ENCODE assay signal across 10 mouse cellular contexts in the genomic region with DNA sequence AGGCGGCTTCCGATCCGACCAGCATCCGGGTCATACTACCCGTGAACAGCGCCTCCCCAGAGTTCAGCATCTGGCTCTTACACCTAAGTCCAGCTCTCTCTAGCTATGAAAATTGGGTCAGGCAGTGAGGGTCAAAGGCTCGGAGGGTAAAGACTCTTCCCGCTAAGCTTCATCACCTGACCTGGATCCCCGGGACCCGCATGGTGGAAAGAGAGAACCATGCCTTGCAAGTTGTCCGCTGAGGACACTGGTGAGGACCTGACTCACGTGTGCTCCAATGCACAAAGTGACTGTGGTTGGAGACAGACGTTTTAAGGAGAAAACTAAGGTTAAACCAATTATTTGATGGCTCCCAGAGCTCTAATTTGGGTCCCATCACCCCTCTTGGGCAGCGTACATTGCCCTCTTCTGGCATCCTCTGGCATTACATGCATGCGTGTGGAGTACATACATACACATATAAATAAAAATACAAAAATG.
DNase-seq lines count a peak whose midpoint lies in the region; ATAC-seq and TF ChIP-seq lines count a peak whose summit lies in the region.
"Had no signal": no experiment of that assay in that cellular context is flagged by ENCODE, and none has a peak within 500 bp of the region (broad histone marks: within the 10 kb centered on the region; RNA-seq: fewer than 3 reads in every experiment).

No protein-coding gene starts in this region.

- H3K4me2 ChIP-seq in liver, embryonic 15.5 days: peak overlapping the region; percentile 42

- ATAC-seq in CD4-positive, CD25-positive, alpha-beta regulatory T cell, adult 4 months: no peak
- no peak for ATAC-seq in liver, embryonic 15.5 days (ENCODE audit: insufficient read depth)

- no peaks in the 10 kb centered on the region for H3K9me3 ChIP-seq in liver, embryonic 15.5 days (replicated peaks)

- H3K27ac ChIP-seq in testis, adult 2 months (ENCODE audit: control insufficient read depth, insufficient read depth, low read depth, low read length): no peak overlapping the region
- no peak overlapping the region for H3K27ac ChIP-seq in liver, embryonic 15.5 days (replicated peaks)

- H3K36me3 ChIP-seq in testis, adult 2 months (ENCODE audit: control insufficient read depth, insufficient read depth, low read length): no peaks in the 10 kb centered on the region
- no peaks in the 10 kb centered on the region for H3K36me3 ChIP-seq in liver, embryonic 15.5 days (replicated peaks)

- H3K4me1 ChIP-seq in testis, adult 2 months (ENCODE audit: control insufficient read depth, insufficient read depth, low read length): peaks cover 11% of the 10 kb centered on the region
- H3K4me1 ChIP-seq in liver, embryonic 15.5 days (replicated peaks): peaks cover 16% of the 10 kb centered on the region

- TF ChIP-seq CTCF in testis, adult 2 months (IDR thresholded peaks at IDR 0.05; ENCODE audit: control insufficient read depth, insufficient read depth, insufficient replicate concordance, low read depth, low read length): peak; percentile 16; the same call in 1 of the 2 replicates

- TF ChIP-seq POLR2A in testis, adult 2 months (IDR thresholded peaks at IDR 0.05; ENCODE audit: control insufficient read depth, low read depth, low read length): no peak

- intact Hi-C loops in left cerebral cortex, postnatal 36 days (cut with DNase I): loop anchor here (10.0 kb wide), 1 partner anchor 78 kb away; a partner anchor contains a TSS

- no peak overlapping the region for H3K9ac ChIP-seq in liver, embryonic 15.5 days

- no peak overlapping the region for H3K4me3 ChIP-seq in testis, adult 2 months (ENCODE audit: control insufficient read depth, low read depth, low read length)
- no peak overlapping the region for H3K4me3 ChIP-seq in liver, embryonic 15.5 days (replicated peaks)
- H3K4me3 ChIP-seq: myocyte had no signal

- H3K27me3 ChIP-seq in testis, adult 2 months (ENCODE audit: control insufficient read depth, insufficient read depth, low read length): peaks cover 6% of the 10 kb centered on the region; the same call in 1 of the 2 replicates
- H3K27me3 ChIP-seq in liver, embryonic 15.5 days: peaks cover 77% of the 10 kb centered on the region

- DNase-seq in CD4-positive, CD25-positive, alpha-beta regulatory T cell, adult 2 months (ENCODE audit: low read depth, low spot score): peak; percentile 13
- no peak for DNase-seq in testis, postnatal 14 days (ENCODE audit: low spot score)
- DNase-seq in thymus, postnatal 36 days: peak; percentile 16 to 19
- no peak for DNase-seq in left cerebral cortex, adult 8-10 months (ENCODE audit: low spot score in 2 of 2)
- no peak for DNase-seq in left cerebral cortex, postnatal 36 days (ENCODE audit: low spot score in 2 of 2)
- DNase-seq: cerebellum, postnatal 25 days had no signal

- WGBS in liver, embryonic 15.5 days (ENCODE audit: insufficient replicate concordance): 5% methylated on average over 15 of the region's 15 CpGs

Comparison
In these comparisons a context has a peak if more than half of its experiments do, and no peak if none do; other contexts are left out.
1. DNase-seq: peak in CD4-positive, CD25-positive, alpha-beta regulatory T cell, adult 2 months (single experiment) and thymus, postnatal 36 days (2 of 2); none in testis, postnatal 14 days (single experiment), left cerebral cortex, adult 8-10 months (0 of 2) and left cerebral cortex, postnatal 36 days (0 of 2).